Mouse (Mus musculus) thymus, adult 2 months (tissue): Measurements from ENCODE around the gene Gabbr2. TPM values are rescaled to one million over a fixed set of nuclear protein-coding genes. Genes with fewer than 3 reads are reported as not detected.

Experiments used
- DNase-seq: peaks from one replicate; pipeline ENCODE4 v3.0.0; 2021
- H3K27ac ChIP-seq: fragments of 200-500 bp; 2 replicates; pipeline ENCODE4 v1.5.1; 2012; ENCODE audit warnings: low read length, control low read depth; ENCODE audit not compliant: control insufficient read depth, insufficient read depth
- H3K27me3 ChIP-seq: fragments of 200-500 bp; 2 replicates; pipeline ENCODE4 v1.6.1; 2012; ENCODE audit warnings: mild to moderate bottlenecking, low read length, moderate library complexity, mixed read lengths; ENCODE audit not compliant: control insufficient read depth, insufficient read depth
- H3K36me3 ChIP-seq: fragments of 200-500 bp; 2 replicates; pipeline ENCODE4 v1.6.1; 2012; ENCODE audit warnings: mild to moderate bottlenecking, low read length, moderate library complexity; ENCODE audit not compliant: control insufficient read depth, insufficient read depth
- H3K4me1 ChIP-seq: fragments of 200-500 bp; replicated peaks from 2 replicates; pipeline ENCODE4 v1.6.1; 2012; ENCODE audit warnings: low read length; ENCODE audit not compliant: control insufficient read depth, insufficient read depth
- H3K4me3 ChIP-seq: fragments of 200-500 bp; 2 replicates; pipeline ENCODE4 v1.5.1; 2012; ENCODE audit warnings: mild to moderate bottlenecking, low read length, control low read depth, moderate library complexity; ENCODE audit not compliant: control insufficient read depth, insufficient read depth
- CTCF ChIP-seq: fragments of 200-500 bp; IDR thresholded peaks from 2 replicates; pipeline ENCODE4 v1.5.1; 2012; ENCODE audit warnings: mild to moderate bottlenecking, control low read depth, low read length, moderate library complexity, borderline replicate concordance; ENCODE audit not compliant: control insufficient read depth, poor library complexity, insufficient read depth; ENCODE audit errors: extremely low read depth
- POLR2A ChIP-seq: fragments of 200-500 bp; IDR thresholded peaks from 2 replicates; pipeline ENCODE4 v1.6.1; 2012; ENCODE audit warnings: mild to moderate bottlenecking, low read length, control low read depth, moderate library complexity; ENCODE audit not compliant: control insufficient read depth, poor library complexity, insufficient read depth; ENCODE audit errors: extremely low read depth
- WGBS: fragments of 180-500 bp; shearing (Covaris S2); methylation state at CpG from one replicate; pipeline ENCODE4 v1.1.7; 2018; 5-methylcytosine and 5-hydroxymethylcytosine counted together
- polyA plus RNA-seq: library from polyadenylated mRNA; depleted of rRNA; stranded (reverse); fragments of >200 nt; gene quantifications from 2 replicates; pipeline ENCODE4 v1.2.3, GENCODE M21; 2012

Gene Gabbr2
- polyA plus RNA-seq, 1 experiment: 0.20 TPM

- H3K4me3 ChIP-seq: no peak overlapping the region
- H3K27me3 ChIP-seq: no peaks in the 10 kb centered on the region
- H3K27ac ChIP-seq: no peak overlapping the region
- no peak for TF ChIP-seq CTCF
- TF ChIP-seq POLR2A: no peak
- no peaks in the 10 kb centered on the region for H3K36me3 ChIP-seq
- no peak for DNase-seq
- no peaks in the 10 kb centered on the region for H3K4me1 ChIP-seq
- WGBS: 94% methylated on average over 9 of the region's 9 CpGs
Measured at GRCm38 (mm10) chr4:46894144-46894543, 97.5 kb downstream of the Gabbr2 start.

DNA sequence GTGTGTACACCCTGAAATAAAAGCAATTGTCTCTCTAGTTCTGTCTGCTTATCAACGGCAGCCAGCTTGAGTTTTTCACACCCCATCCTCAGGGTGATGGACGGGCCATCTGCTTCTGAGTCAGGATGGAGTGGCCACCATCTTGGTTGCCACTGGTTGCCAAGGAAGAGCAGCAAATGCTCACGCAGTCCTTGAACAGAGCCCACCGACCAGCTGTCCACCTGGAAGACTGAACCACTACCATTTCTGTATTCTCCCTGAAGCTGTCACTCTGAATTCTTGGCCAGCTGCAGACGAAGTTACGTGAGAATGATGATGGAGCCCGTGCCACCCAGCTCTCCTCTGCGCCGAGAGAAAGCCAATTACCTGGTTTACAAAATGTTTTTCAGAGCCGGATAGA, 102.5 kb downstream of the Gabbr2 start:
- H3K4me3 ChIP-seq: no peak overlapping the region
- no peak overlapping the region for H3K27ac ChIP-seq
- DNase-seq: no peak
- H3K4me1 ChIP-seq: no peaks in the 10 kb centered on the region
- no peaks in the 10 kb centered on the region for H3K27me3 ChIP-seq
- TF ChIP-seq CTCF (no peak), POLR2A (no peak)
- H3K36me3 ChIP-seq: no peaks in the 10 kb centered on the region
- WGBS: 93% methylated on average over 10 of the region's 10 CpGs

DNA sequence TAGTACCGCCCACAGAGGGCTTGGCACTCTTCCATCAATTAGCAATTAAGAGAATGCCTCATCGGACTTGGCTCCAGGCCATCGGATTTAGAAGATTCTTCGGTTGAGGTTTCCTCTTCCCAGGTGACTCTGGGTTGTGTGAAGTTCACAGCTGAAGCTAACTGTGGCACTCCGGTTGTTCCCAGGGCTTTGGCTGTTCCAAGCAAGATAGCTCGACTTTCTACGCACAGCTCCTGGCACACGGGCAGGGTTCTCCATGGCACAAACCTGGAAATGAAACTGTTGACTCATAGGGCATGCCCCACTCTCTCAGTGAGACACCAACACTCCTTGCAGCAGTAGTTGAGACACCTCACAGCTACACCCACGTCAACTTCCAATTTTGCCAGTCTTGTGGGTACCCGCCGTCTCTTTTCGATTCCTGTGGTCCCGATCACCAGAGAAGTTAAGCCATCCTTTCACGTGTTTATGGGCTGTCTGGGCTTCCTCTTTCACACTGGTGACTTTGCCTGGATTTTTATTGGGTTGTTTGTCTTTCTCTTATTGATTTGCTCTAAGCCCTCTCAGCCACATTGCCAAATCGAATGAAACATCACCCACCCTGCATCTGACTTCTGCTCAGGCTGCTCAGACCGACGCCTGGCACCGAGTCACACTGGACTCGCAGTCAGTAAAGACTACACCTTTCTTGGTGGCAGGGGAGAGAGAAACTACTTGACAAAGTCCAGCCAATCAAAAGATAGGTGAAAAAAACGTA, 105.9 kb downstream of the Gabbr2 start:
- Histone ChIP-seq H3K27ac (no peak overlapping the region; the same call in 1 of the 2 replicates), H3K4me3 (no peak overlapping the region), H3K27me3 (no peaks in the 10 kb centered on the region), H3K36me3 (no peaks in the 10 kb centered on the region), H3K4me1 (no peaks in the 10 kb centered on the region)
- TF ChIP-seq POLR2A (no peak), CTCF (no peak)
- DNase-seq: no peak
- WGBS: 80% methylated on average over 20 of the region's 20 CpGs

- 91% methylated on average over 7 of the region's 7 CpGs for WGBS
Measured at GRCm38 (mm10) chr4:46884132-46884531, 107.5 kb downstream of the Gabbr2 start.

DNA sequence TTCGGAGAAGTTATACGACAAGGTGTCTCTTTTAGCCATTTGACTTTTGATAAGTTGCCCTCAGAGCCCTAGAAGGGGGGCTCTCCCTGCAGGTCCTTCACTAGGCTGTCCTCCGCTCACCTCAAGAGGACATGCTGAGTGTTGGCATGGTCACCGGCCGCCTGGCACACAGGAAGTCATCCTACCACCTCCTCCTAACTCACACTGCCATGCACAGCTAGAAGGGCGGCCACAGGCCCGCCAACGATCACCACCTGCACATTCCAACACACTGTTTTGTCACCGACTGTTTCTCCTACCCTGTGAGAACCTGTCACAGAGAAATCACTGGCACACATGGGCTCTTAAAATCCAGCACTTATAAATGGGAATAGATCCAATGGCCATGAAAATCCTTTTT, 108.1 kb downstream of the Gabbr2 start:
- WGBS: 55% methylated on average over 9 of the region's 9 CpGs

More at GRCm38 (mm10) chr4:46884132-46884531, 107.5 kb downstream of the Gabbr2 start:
- H3K27me3 ChIP-seq: no peaks in the 10 kb centered on the region
- no peak for DNase-seq
- no peaks in the 10 kb centered on the region for H3K4me1 ChIP-seq
- TF ChIP-seq CTCF (no peak), POLR2A (no peak)
- H3K36me3 ChIP-seq: no peaks in the 10 kb centered on the region
- H3K4me3 ChIP-seq: no peak overlapping the region
- H3K27ac ChIP-seq: no peak overlapping the region

DNA sequence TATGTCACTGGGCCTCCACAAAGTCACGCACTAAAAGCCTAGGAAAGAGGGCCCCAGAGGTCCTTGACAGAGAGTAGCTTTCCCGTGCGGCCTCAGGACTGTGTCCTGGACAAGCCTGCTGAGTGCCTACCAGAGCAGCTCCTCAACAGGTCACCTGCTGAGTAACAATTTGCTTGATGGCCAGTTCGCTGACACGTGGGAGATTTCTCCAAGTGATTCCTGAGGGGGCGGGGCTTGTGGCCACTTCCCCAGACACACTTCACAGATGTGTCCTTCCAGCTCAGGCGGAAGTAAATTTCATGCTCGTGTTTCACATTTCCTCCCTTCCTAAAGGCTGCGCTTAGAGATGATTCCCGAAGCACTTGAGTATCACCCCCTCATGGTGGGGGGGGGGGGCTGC, 108.6 kb downstream of the Gabbr2 start:
- no peaks in the 10 kb centered on the region for H3K4me1 ChIP-seq
- DNase-seq: no peak
- no peaks in the 10 kb centered on the region for H3K27me3 ChIP-seq
- H3K27ac ChIP-seq: no peak overlapping the region
- no peak overlapping the region for H3K4me3 ChIP-seq
- 67% methylated on average over 10 of the region's 10 CpGs for whole genome bisulfite sequencing
- H3K36me3 ChIP-seq: no peaks in the 10 kb centered on the region
- no peak for TF ChIP-seq POLR2A
- TF ChIP-seq CTCF: no peak

More for the DNA sequence above, 108.1 kb downstream of the Gabbr2 start:
- Histone ChIP-seq H3K27me3 (no peaks in the 10 kb centered on the region), H3K27ac (no peak overlapping the region), H3K36me3 (no peaks in the 10 kb centered on the region), H3K4me1 (no peaks in the 10 kb centered on the region), H3K4me3 (no peak overlapping the region)
- no peak for TF ChIP-seq POLR2A
- no peak for TF ChIP-seq CTCF
- DNase-seq: no peak
